Mouse (Mus musculus): ENCODE data around the gene Fam240b. TPM values are rescaled to one million over a fixed set of nuclear protein-coding genes. Genes with fewer than 3 reads are reported as not detected.

The Fam240b gene
- polyA plus RNA-seq (2015; fragmentation: Nextera tagmentation; extraction: Ambion mirVana): not detected in 2 replicates

- Histone ChIP-seq H3K9me3 (no peaks in the 10 kb centered on the region), H3K4me2 (no peak within 1 kb of the TSS), H3K27me3 (replicated peaks) (no peaks in the 10 kb centered on the region), H3K27ac (replicated peaks) (no peak within 1 kb of the TSS), H3K9ac (no peak within 1 kb of the TSS), H3K36me3 (no peaks in the 10 kb centered on the region), H3K4me1 (no peaks in the 10 kb centered on the region), H3K4me3 (no peak within 1 kb of the TSS)
- no peak for ATAC-seq (ENCODE audit: extremely low read depth, insufficient number of reproducible peaks, low FRiP score, low TSS enrichment)
- 76% methylated on average over 6 of the region's 6 CpGs for WGBS
Observed at GRCm38 (mm10) chr13:64497692-64498091, at the start of gene Fam240b. Gene Fam240b (minus strand): TSS chr13:64497792.

GRCm38 (mm10) chr13:64530139-64530538 is 32.5 kb upstream of the Fam240b start:
- no peak for ATAC-seq (ENCODE audit: extremely low read depth, insufficient number of reproducible peaks, low FRiP score, low TSS enrichment)
- Histone ChIP-seq H3K4me1 (no peaks in the 10 kb centered on the region), H3K27ac (replicated peaks) (no peak overlapping the region), H3K36me3 (no peaks in the 10 kb centered on the region), H3K4me3 (no peak overlapping the region), H3K9ac (no peak overlapping the region), H3K9me3 (no peaks in the 10 kb centered on the region), H3K4me2 (no peak overlapping the region), H3K27me3 (replicated peaks) (no peaks in the 10 kb centered on the region)
- 74% methylated on average over 5 of the region's 5 CpGs for WGBS

GRCm38 (mm10) chr13:64526515-64527285 is 29.1 kb upstream of the Fam240b start:
- Histone ChIP-seq H3K27ac (replicated peaks) (no peak overlapping the region), H3K4me3 (no peak overlapping the region), H3K4me1 (no peaks in the 10 kb centered on the region), H3K36me3 (no peaks in the 10 kb centered on the region), H3K4me2 (no peak overlapping the region), H3K9ac (no peak overlapping the region), H3K9me3 (no peaks in the 10 kb centered on the region), H3K27me3 (replicated peaks) (no peaks in the 10 kb centered on the region)
- WGBS: 83% methylated on average over 15 of the region's 15 CpGs
- ATAC-seq (ENCODE audit: extremely low read depth, insufficient number of reproducible peaks, low FRiP score, low TSS enrichment): no peak

DNA sequence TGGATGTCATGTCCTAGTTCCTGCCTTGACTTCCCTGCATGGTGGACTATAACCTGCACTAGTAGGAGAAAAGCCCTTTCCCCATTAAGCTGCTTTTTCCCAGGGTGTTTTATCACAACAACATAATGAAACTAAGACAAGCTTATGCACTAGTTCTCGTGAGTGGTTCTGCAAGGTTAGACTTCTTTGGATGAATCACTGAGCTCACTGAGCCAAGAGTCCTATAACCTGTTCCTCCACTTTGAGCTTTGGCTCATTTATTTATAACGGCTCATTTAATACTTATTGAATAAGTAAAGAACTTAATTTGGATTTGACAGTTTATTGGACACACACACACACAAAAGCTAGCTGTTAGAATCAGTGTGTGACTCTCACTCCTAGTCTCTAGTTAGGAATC is 16.7 kb upstream of the Fam240b start:
- Histone ChIP-seq H3K4me2 (no peak overlapping the region), H3K27ac (replicated peaks) (no peak overlapping the region), H3K9ac (no peak overlapping the region), H3K4me3 (no peak overlapping the region), H3K4me1 (no peaks in the 10 kb centered on the region), H3K36me3 (no peaks in the 10 kb centered on the region), H3K27me3 (replicated peaks) (no peaks in the 10 kb centered on the region), H3K9me3 (0 out of 2 replicates have a peak, but pooled peaks cover 3% of the 10 kb centered on the region)
- 73% methylated on average over 2 of the region's 2 CpGs for WGBS
- ATAC-seq (ENCODE audit: extremely low read depth, insufficient number of reproducible peaks, low FRiP score, low TSS enrichment): no peak

- Histone ChIP-seq H3K36me3 (no peaks in the 10 kb centered on the region), H3K9me3 (0 out of 2 replicates have a peak, but pooled peaks cover 3% of the 10 kb centered on the region)
Observed at GRCm38 (mm10) chr13:64511616-64512015, 14.0 kb upstream of the Fam240b start.

GRCm38 (mm10) chr13:64507361-64507760 is 9.8 kb upstream of the Fam240b start:
- ATAC-seq (ENCODE audit: extremely low read depth, insufficient number of reproducible peaks, low FRiP score, low TSS enrichment): no peak
- Histone ChIP-seq H3K9ac (no peak overlapping the region), H3K4me3 (no peak overlapping the region), H3K4me2 (no peak overlapping the region), H3K36me3 (no peaks in the 10 kb centered on the region), H3K9me3 (0 out of 2 replicates have a peak, but pooled peaks cover 3% of the 10 kb centered on the region), H3K27me3 (replicated peaks) (no peaks in the 10 kb centered on the region), H3K27ac (replicated peaks) (no peak overlapping the region), H3K4me1 (no peaks in the 10 kb centered on the region)

More at GRCm38 (mm10) chr13:64511616-64512015, 14.0 kb upstream of the Fam240b start:
- Histone ChIP-seq H3K9ac (no peak overlapping the region), H3K27me3 (replicated peaks) (no peaks in the 10 kb centered on the region), H3K4me1 (no peaks in the 10 kb centered on the region), H3K4me2 (no peak overlapping the region), H3K27ac (replicated peaks) (no peak overlapping the region), H3K4me3 (no peak overlapping the region)
- ATAC-seq (ENCODE audit: extremely low read depth, insufficient number of reproducible peaks, low FRiP score, low TSS enrichment): no peak

- Histone ChIP-seq H3K4me1 (no peaks in the 10 kb centered on the region), H3K4me3 (no peak overlapping the region), H3K4me2 (no peak overlapping the region), H3K9me3 (no peaks in the 10 kb centered on the region), H3K36me3 (no peaks in the 10 kb centered on the region), H3K9ac (no peak overlapping the region), H3K27me3 (replicated peaks) (no peaks in the 10 kb centered on the region), H3K27ac (replicated peaks) (no peak overlapping the region)
- ATAC-seq (ENCODE audit: extremely low read depth, insufficient number of reproducible peaks, low FRiP score, low TSS enrichment): no peak
- WGBS: 74% methylated on average over 3 of the region's 3 CpGs
Observed at GRCm38 (mm10) chr13:64502833-64503232, 5.2 kb upstream of the Fam240b start.

DNA sequence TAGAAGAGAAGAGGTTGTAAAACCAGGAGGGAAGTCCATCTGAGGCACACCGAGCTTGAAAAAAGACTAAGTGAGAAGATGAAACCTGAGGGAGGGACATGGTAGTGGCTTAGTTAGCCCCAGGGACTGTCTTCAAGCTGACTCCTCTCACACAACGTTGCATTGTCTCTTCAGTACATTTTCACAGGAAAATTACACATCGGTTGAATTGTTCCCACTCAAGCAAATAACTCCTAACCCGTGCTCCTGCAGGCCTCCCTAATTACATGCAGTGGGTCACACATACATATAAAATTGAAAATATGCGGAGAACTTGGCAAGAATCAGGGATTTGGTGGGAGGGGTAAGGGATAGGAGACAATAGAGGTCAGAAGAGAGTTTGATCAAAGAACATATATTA is 4.0 kb downstream of the Fam240b start:
- H3K27ac ChIP-seq (replicated peaks): no peak overlapping the region
- no peaks in the 10 kb centered on the region for H3K36me3 ChIP-seq
- H3K4me2 ChIP-seq: no peak overlapping the region
- H3K9me3 ChIP-seq: no peaks in the 10 kb centered on the region
- ATAC-seq (ENCODE audit: extremely low read depth, insufficient number of reproducible peaks, low FRiP score, low TSS enrichment): no peak
- H3K4me1 ChIP-seq: no peaks in the 10 kb centered on the region
- no peaks in the 10 kb centered on the region for H3K27me3 ChIP-seq (replicated peaks)
- H3K9ac ChIP-seq: no peak overlapping the region
- WGBS: 69% methylated on average over 5 of the region's 5 CpGs
- no peak overlapping the region for H3K4me3 ChIP-seq

- no peaks in the 10 kb centered on the region for H3K27me3 ChIP-seq (replicated peaks)
- H3K36me3 ChIP-seq: no peaks in the 10 kb centered on the region
- no peaks in the 10 kb centered on the region for H3K9me3 ChIP-seq
- no peak overlapping the region for H3K4me3 ChIP-seq
- no peak overlapping the region for H3K9ac ChIP-seq
- ATAC-seq (ENCODE audit: extremely low read depth, insufficient number of reproducible peaks, low FRiP score, low TSS enrichment): no peak
- no peaks in the 10 kb centered on the region for H3K4me1 ChIP-seq
- no peak overlapping the region for H3K27ac ChIP-seq (replicated peaks)
- no peak overlapping the region for H3K4me2 ChIP-seq
- WGBS: 69% methylated on average over 6 of the region's 6 CpGs
Observed at GRCm38 (mm10) chr13:64489886-64490285, 7.7 kb downstream of the Fam240b start.

- no peaks in the 10 kb centered on the region for H3K9me3 ChIP-seq
- 73% methylated on average over 3 of the region's 3 CpGs for WGBS
- no peak for ATAC-seq (ENCODE audit: extremely low read depth, insufficient number of reproducible peaks, low FRiP score, low TSS enrichment)
- H3K27ac ChIP-seq (replicated peaks): no peak overlapping the region
- H3K36me3 ChIP-seq: no peaks in the 10 kb centered on the region
- H3K27me3 ChIP-seq (replicated peaks): no peaks in the 10 kb centered on the region
- no peaks in the 10 kb centered on the region for H3K4me1 ChIP-seq
- H3K4me3 ChIP-seq: no peak overlapping the region
- no peak overlapping the region for H3K4me2 ChIP-seq
- H3K9ac ChIP-seq: no peak overlapping the region
Observed at GRCm38 (mm10) chr13:64479960-64480359, 17.6 kb downstream of the Fam240b start.

DNA sequence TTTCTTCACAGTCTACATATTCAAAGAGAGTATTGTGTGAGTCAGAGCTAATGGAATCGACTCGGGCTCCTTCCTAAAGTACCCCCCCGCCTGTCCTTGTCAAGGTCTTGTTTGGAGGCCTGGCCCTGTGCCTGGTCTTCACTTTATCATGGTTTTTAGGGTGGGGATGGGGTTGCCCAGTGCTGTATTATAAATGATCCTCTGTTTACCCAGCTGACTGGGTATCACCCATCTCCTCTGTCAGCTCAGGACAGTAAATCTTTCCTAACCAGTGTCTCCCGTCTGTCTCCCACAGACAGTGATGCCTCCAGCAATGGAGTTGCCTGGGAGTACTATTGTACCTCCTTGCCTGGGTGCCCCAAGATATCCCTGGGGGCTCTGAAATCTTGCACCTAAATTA is 19.6 kb downstream of the Fam240b start:
- Histone ChIP-seq H3K4me2 (no peak overlapping the region), H3K4me1 (no peaks in the 10 kb centered on the region), H3K27me3 (replicated peaks) (no peaks in the 10 kb centered on the region), H3K27ac (replicated peaks) (no peak overlapping the region), H3K9ac (no peak overlapping the region), H3K9me3 (no peaks in the 10 kb centered on the region), H3K4me3 (no peak overlapping the region), H3K36me3 (no peaks in the 10 kb centered on the region)
- ATAC-seq (ENCODE audit: extremely low read depth, insufficient number of reproducible peaks, low FRiP score, low TSS enrichment): no peak
- WGBS: 55% methylated on average over 4 of the region's 4 CpGs

DNA sequence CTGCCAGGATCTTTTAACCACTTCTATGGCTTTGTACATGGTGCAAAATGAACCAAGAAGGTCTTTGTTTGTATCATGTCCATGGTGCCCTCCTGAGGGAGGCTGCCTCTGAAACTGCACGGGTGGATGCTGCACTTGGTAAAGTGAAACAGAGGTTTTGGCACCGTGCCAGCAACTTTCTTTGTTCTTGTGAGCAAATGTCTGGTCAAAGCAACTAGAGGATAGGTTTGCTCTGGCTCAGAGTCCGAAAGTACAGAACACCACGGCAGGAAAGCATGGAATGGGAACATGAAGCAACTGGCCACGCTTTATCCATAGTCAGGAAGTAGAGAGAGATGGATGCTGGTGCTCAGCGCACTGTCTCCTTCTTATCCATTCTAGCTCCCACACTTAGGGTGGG is 29.7 kb downstream of the Fam240b start:
- H3K4me3 ChIP-seq: no peak overlapping the region
- no peak overlapping the region for H3K9ac ChIP-seq
- 0 out of 2 replicates have a peak, but pooled peaks cover 3% of the 10 kb centered on the region for H3K4me1 ChIP-seq
- H3K9me3 ChIP-seq: no peaks in the 10 kb centered on the region; the same call in 1 of the 2 replicates
- no peak overlapping the region for H3K27ac ChIP-seq (replicated peaks)
- no peaks in the 10 kb centered on the region for H3K27me3 ChIP-seq (replicated peaks)
- H3K36me3 ChIP-seq: no peaks in the 10 kb centered on the region
- ATAC-seq (ENCODE audit: extremely low read depth, insufficient number of reproducible peaks, low FRiP score, low TSS enrichment): no peak
- 59% methylated on average over 6 of the region's 6 CpGs for WGBS
- H3K4me2 ChIP-seq: no peak overlapping the region
